Mouse (Mus musculus) liver, embryonic 12.5 days (tissue): ENCODE measurements around the gene Mrnip. TPM values are rescaled to one million over a fixed set of nuclear protein-coding genes. Genes with fewer than 3 reads are reported as not detected.

ENCODE experiments used
- ATAC-seq: fragments of 200-750 bp; cut with Nextera tagmentation; 2 replicates; pipeline ENCODE4 v1.8.0; 2017; ENCODE audit warnings: moderate number of reproducible peaks, mild to moderate bottlenecking, moderate library complexity
- H3K27ac ChIP-seq: fragments of 300-500 bp; sonication (generic); 2 replicates; pipeline ENCODE4 v1.5.1; 2016; ENCODE audit warnings: mild to moderate bottlenecking
- H3K27me3 ChIP-seq: fragments of 300-500 bp; sonication (generic); replicated peaks from 2 replicates; pipeline ENCODE4 v1.6.1; 2016; ENCODE audit warnings: mild to moderate bottlenecking, moderate library complexity
- H3K36me3 ChIP-seq: fragments of 300-500 bp; sonication (generic); 2 replicates; pipeline ENCODE4 v1.6.1; 2016; ENCODE audit warnings: mild to moderate bottlenecking, moderate library complexity
- H3K4me1 ChIP-seq: fragments of 300-500 bp; sonication (generic); 2 replicates; pipeline ENCODE4 v1.6.1; 2016
- H3K4me2 ChIP-seq: fragments of 300-500 bp; sonication (generic); 2 replicates; pipeline ENCODE4 v1.6.1; 2016; ENCODE audit warnings: mild to moderate bottlenecking, moderate library complexity
- H3K4me3 ChIP-seq: fragments of 300-500 bp; sonication (generic); 2 replicates; pipeline ENCODE4 v1.5.1; 2016; ENCODE audit warnings: mild to moderate bottlenecking, moderate library complexity
- H3K9ac ChIP-seq: fragments of 300-500 bp; sonication (generic); 2 replicates; pipeline ENCODE4 v1.6.1; 2016; ENCODE audit warnings: mild to moderate bottlenecking, moderate library complexity
- H3K9me3 ChIP-seq: fragments of 300-500 bp; sonication (generic); replicated peaks from 2 replicates; pipeline ENCODE4 v1.6.1; 2016; ENCODE audit warnings: mild to moderate bottlenecking, moderate library complexity
- WGBS: fragments of 180-500 bp; shearing (Covaris S2); methylation state at CpG from one replicate; pipeline ENCODE4 v1.1.7; 2016; ENCODE audit not compliant: insufficient replicate concordance; 5-methylcytosine and 5-hydroxymethylcytosine counted together
- polyA plus RNA-seq: library from polyadenylated mRNA; unstranded; fragments of >200 nt; fragmentation: Nextera tagmentation; extraction: Ambion mirVana; gene quantifications from 2 replicates; pipeline ENCODE4 v1.2.1, GENCODE M21; 2016

Gene Mrnip
- polyA plus RNA-seq, 1 experiment from 2014 or later: 8.6 TPM

GRCm38 (mm10) chr11:50147958-50148476 is 26.2 kb upstream of the Mrnip start:
- ATAC-seq: no peak
- Histone ChIP-seq H3K36me3 (peaks cover 88% of the 10 kb centered on the region), H3K4me2 (no peak overlapping the region), H3K27ac (no peak overlapping the region), H3K9ac (no peak overlapping the region), H3K4me3 (no peak overlapping the region), H3K4me1 (peaks cover 6% of the 10 kb centered on the region), H3K9me3 (no peaks in the 10 kb centered on the region), H3K27me3 (no peaks in the 10 kb centered on the region)
- 88% methylated on average over 11 of the region's 11 CpGs for WGBS

GRCm38 (mm10) chr11:50149200-50149599 is 25.0 kb upstream of the Mrnip start:
- H3K4me3 ChIP-seq: no peak overlapping the region
- no peak overlapping the region for H3K4me2 ChIP-seq
- no peak for ATAC-seq
- H3K27ac ChIP-seq: no peak overlapping the region
- H3K36me3 ChIP-seq: peaks cover 92% of the 10 kb centered on the region
- no peaks in the 10 kb centered on the region for H3K27me3 ChIP-seq
- H3K9ac ChIP-seq: no peak overlapping the region
- H3K9me3 ChIP-seq: no peaks in the 10 kb centered on the region
- 80% methylated on average over 7 of the region's 7 CpGs for WGBS
- H3K4me1 ChIP-seq: peaks cover 6% of the 10 kb centered on the region

DNA sequence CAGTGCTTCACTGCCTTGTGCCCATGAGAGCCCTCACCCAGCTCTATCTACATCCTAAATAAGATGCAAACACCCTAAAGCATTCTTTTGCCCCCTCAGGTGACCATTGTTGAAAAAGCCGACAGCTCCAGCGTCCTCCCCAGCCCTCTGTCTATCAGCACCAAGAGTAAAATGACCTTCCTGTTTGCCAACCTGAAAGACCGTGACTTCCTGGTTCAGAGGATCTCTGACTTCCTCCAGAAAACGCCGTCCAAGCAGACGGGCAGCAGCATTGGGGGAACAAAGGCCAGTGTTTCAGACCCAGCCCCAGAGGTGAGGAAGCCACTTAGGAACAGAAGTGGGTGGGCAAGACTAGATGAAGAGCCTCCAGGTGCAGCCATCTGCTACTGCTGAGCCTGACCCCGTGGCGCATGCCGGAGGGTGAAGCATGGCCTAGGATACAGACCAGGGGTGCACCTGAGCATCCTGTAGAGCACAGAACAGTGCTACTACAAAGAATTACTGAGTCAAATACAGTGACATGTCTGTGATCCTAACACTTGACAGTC is 24.6 kb upstream of the Mrnip start:
- Histone ChIP-seq H3K4me1 (peaks cover 6% of the 10 kb centered on the region), H3K36me3 (peaks cover 95% of the 10 kb centered on the region), H3K27me3 (no peaks in the 10 kb centered on the region), H3K9me3 (no peaks in the 10 kb centered on the region), H3K4me3 (no peak overlapping the region), H3K9ac (no peak overlapping the region), H3K27ac (no peak overlapping the region), H3K4me2 (no peak overlapping the region)
- ATAC-seq: no peak
- WGBS: 70% methylated on average over 9 of the region's 9 CpGs

DNA sequence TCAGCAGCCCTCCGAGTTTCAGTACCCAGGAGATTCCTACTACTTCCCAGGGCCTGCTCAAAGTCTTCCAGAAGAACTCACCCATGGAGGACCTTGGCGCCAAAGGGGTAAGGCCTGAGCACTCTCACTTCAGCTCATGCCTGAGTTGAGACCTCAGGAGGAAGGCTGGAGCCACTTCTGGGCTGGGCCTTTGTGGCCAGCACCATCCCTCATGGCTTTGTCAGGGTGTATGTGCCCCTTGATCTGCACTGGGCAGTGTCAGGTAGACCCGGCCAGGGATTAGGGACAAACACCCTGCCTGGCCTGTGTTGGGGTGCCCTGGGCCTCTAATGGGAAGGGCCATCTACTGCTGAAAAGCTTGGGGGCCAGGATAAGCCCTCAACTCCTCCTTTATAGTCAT is 22.9 kb upstream of the Mrnip start:
- ATAC-seq: no peak

DNA sequence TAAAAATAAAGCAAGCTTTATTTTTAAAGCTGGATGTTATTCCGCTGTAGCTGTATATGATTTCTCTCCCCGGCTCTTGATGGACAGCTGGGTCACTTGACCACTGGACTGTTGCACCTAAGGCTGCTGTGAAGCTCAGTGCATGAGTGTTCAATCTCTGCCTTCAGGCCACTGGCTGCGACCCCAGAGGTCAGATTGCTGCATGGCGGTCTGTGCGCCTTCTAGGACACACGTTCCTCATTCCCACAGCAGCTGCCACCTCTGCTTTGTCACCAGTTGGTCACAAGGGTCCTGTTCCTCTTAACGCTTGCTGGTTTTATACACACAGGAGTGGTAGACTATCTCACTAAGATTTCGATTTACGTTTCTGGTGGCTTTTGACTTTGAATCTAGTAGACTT is 20.1 kb upstream of the Mrnip start:
- Histone ChIP-seq H3K4me1 (no peaks in the 10 kb centered on the region; the same call in 1 of the 2 replicates), H3K9ac (no peak overlapping the region), H3K4me2 (no peak overlapping the region), H3K27me3 (no peaks in the 10 kb centered on the region), H3K36me3 (peaks cover 98% of the 10 kb centered on the region), H3K4me3 (no peak overlapping the region), H3K27ac (no peak overlapping the region), H3K9me3 (no peaks in the 10 kb centered on the region)
- WGBS: 76% methylated on average over 9 of the region's 9 CpGs
- ATAC-seq: no peak

More for the DNA sequence above, 22.9 kb upstream of the Mrnip start:
- Histone ChIP-seq H3K9ac (no peak overlapping the region), H3K4me1 (peaks cover 6% of the 10 kb centered on the region), H3K9me3 (no peaks in the 10 kb centered on the region), H3K4me3 (no peak overlapping the region), H3K4me2 (no peak overlapping the region), H3K36me3 (peaks cover 96% of the 10 kb centered on the region), H3K27ac (no peak overlapping the region), H3K27me3 (no peaks in the 10 kb centered on the region)
- 71% methylated on average over 3 of the region's 3 CpGs for WGBS

DNA sequence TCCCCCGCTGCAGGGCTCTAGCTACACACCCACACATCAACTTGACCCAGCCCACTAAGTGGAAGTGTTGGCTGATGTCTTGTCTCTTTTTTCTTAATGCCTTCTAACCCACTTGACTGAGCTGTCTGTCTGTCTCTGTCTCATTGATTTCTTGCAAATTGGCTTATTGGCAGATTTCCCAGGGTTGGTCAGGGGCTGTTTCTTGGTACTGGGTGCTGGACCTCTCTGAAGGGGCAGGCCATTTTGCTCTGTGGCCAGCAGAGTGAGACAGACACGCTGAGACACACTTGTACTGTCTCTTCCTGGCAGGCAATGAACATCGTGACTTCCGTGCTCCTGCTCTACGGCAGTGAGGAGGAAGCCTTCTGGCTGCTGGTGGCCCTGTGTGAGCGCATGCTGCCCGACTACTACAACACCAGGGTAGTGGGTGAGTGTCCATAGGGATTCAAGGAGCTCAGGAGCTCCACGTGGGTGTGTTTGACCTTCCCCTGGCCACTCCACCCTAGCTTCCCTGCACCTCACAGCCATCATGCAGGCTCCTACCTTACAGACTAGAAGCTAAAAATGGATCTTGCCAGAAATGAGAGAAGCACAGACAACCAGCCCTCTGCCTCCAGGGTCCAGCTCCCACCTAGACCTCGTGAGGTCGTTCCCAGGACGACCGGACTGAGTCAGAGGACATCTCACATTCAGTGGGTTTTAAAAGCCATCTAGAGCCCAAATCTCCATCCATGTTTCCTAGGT is 19.3 kb upstream of the Mrnip start:
- no peaks in the 10 kb centered on the region for H3K27me3 ChIP-seq
- ATAC-seq: no peak
- 80% methylated on average over 12 of the region's 12 CpGs for WGBS
- no peak overlapping the region for H3K4me2 ChIP-seq
- H3K36me3 ChIP-seq: peaks cover 98% of the 10 kb centered on the region
- H3K9me3 ChIP-seq: no peaks in the 10 kb centered on the region
- no peak overlapping the region for H3K9ac ChIP-seq
- H3K4me3 ChIP-seq: no peak overlapping the region
- H3K4me1 ChIP-seq: peaks cover 7% of the 10 kb centered on the region; the same call in 1 of the 2 replicates
- H3K27ac ChIP-seq: no peak overlapping the region

GRCm38 (mm10) chr11:50155785-50156184 is 18.5 kb upstream of the Mrnip start:
- peaks cover 7% of the 10 kb centered on the region; the same call in 1 of the 2 replicates for H3K4me1 ChIP-seq
- H3K27ac ChIP-seq: no peak overlapping the region
- H3K9me3 ChIP-seq: no peaks in the 10 kb centered on the region
- no peaks in the 10 kb centered on the region for H3K27me3 ChIP-seq
- peaks cover 90% of the 10 kb centered on the region for H3K36me3 ChIP-seq
- no peak overlapping the region for H3K4me3 ChIP-seq
- H3K4me2 ChIP-seq: no peak overlapping the region
- 88% methylated on average over 2 of the region's 2 CpGs for WGBS
- ATAC-seq: no peak
- no peak overlapping the region for H3K9ac ChIP-seq

GRCm38 (mm10) chr11:50156725-50157258 is 17.5 kb upstream of the Mrnip start:
- ATAC-seq: no peak
- H3K36me3 ChIP-seq: peaks cover 85% of the 10 kb centered on the region

GRCm38 (mm10) chr11:50158346-50158745 is 15.9 kb upstream of the Mrnip start:
- Histone ChIP-seq H3K4me3 (no peak overlapping the region), H3K27ac (0 out of 2 replicates have a peak overlapping the region, but pooled peaks have one; percentile 1), H3K36me3 (peaks cover 83% of the 10 kb centered on the region), H3K9ac (no peak overlapping the region), H3K27me3 (no peaks in the 10 kb centered on the region), H3K9me3 (no peaks in the 10 kb centered on the region), H3K4me1 (peaks cover 26% of the 10 kb centered on the region), H3K4me2 (no peak overlapping the region)
- WGBS: 75% methylated on average over 7 of the region's 7 CpGs
- ATAC-seq: no peak

More at GRCm38 (mm10) chr11:50156725-50157258, 17.5 kb upstream of the Mrnip start:
- H3K27me3 ChIP-seq: no peaks in the 10 kb centered on the region
- 81% methylated on average over 16 of the region's 16 CpGs for WGBS
- H3K9me3 ChIP-seq: no peaks in the 10 kb centered on the region
- H3K4me3 ChIP-seq: no peak overlapping the region
- peaks cover 16% of the 10 kb centered on the region for H3K4me1 ChIP-seq
- H3K9ac ChIP-seq: no peak overlapping the region
- H3K27ac ChIP-seq: no peak overlapping the region
- H3K4me2 ChIP-seq: no peak overlapping the region

DNA sequence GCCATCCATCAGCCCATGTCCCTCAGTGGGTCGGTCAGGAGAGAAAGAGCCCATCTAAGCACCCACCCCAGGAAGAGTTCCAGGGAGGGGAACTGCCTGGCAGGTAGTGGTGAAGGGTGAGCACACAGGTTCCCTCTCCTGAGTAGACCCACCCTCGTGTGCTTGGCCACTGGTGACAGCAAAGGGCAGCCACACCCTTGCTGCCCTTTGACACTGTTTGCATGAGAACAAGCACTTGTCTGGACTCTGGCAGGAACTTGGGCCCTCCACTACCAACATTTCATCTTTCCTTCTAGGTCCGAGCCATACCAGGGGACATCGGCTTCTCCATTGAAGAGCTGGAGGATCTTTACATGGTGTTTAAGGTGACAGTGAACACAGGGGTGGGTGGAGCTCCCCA is 14.9 kb upstream of the Mrnip start:
- Histone ChIP-seq H3K27ac (no peak overlapping the region), H3K36me3 (peaks cover 83% of the 10 kb centered on the region), H3K4me2 (no peak overlapping the region), H3K4me1 (peaks cover 26% of the 10 kb centered on the region), H3K27me3 (no peaks in the 10 kb centered on the region), H3K9me3 (no peaks in the 10 kb centered on the region), H3K9ac (no peak overlapping the region), H3K4me3 (no peak overlapping the region)
- 69% methylated on average over 4 of the region's 4 CpGs for WGBS
- no peak for ATAC-seq

DNA sequence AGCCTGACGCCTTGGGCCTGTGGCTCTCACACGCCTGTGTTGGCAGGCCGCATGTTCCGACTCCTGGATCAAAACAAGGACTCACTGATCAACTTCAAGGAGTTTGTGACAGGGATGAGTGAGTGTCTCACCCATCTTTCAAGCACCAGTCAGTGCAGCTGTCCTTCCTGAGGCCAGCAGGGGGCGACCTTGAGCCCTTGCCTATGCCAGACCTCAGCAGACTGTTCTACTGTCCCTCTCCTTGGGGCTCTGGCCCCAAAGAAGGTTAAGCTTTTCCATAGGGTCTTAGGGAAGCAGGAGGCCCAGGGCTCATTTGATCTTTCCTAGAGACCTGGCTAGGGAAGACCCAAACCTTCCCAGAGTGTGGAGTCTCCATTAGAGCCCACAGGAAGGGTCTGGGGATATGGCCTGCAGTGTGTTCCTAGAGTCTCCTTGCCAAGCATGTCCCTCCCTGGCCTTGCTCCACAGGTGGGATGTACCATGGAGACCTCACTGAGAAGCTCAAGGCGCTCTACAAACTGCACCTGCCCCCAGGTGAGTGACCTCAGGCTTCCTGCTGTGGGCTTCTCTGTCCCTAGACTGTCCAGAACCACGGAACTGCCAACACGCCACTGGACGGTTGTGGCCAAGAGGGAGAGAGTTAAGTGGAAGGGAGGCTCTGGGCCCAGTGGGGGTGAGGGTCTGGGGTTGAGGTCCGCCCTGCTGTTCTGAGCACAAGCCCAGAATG is 12.5 kb upstream of the Mrnip start:
- Histone ChIP-seq H3K36me3 (peaks cover 75% of the 10 kb centered on the region), H3K4me1 (peaks cover 26% of the 10 kb centered on the region), H3K4me3 (no peak overlapping the region), H3K9ac (no peak overlapping the region), H3K4me2 (no peak overlapping the region), H3K27me3 (no peaks in the 10 kb centered on the region), H3K9me3 (no peaks in the 10 kb centered on the region), H3K27ac (0 out of 2 replicates have a peak overlapping the region, but pooled peaks have one; percentile 51)
- WGBS: 44% methylated on average over 10 of the region's 10 CpGs
- peak; percentile 61 for ATAC-seq
